Mouse (Mus musculus) layer of hippocampus, postnatal 25 days (tissue): Measurements from ENCODE around the gene Emc8. TPM values are rescaled to one million over a fixed set of nuclear protein-coding genes. Genes with fewer than 3 reads are reported as not detected.

ENCODE experiments used
- DNase-seq, 2 experiments: peaks; one replicate each; pipeline ENCODE4 v3.0.0; 2022; ENCODE audit warnings: mixed read lengths in 2 of 2, low spot score in 1 of 2; ENCODE audit errors: extremely low spot score in 1 of 2
- total RNA-seq, 2 experiments: library from RNA; stranded (reverse); gene quantifications; 2 replicates each; pipeline ENCODE4 v1.2.3; 2021

The Emc8 gene
- total RNA-seq = 10 to 100 TPM; 73.4 to 89.1 TPM

GRCm38 (mm10) chr8:120668374-120668905 is at the start of gene Emc8:
Gene Emc8 (minus strand): TSS chr8:120668573.
- no peak for DNase-seq

- DNase-seq = no peak
Observed at GRCm38 (mm10) chr8:120715996-120716680, 47.8 kb upstream of the Emc8 start.

GRCm38 (mm10) chr8:120715200-120715599 is 46.8 kb upstream of the Emc8 start:
- DNase-seq = no peak

GRCm38 (mm10) chr8:120709176-120709575 is 40.8 kb upstream of the Emc8 start:
- no peak for DNase-seq

- no peak for DNase-seq
Observed at GRCm38 (mm10) chr8:120706193-120706592, 37.8 kb upstream of the Emc8 start.

- no peak for DNase-seq
Observed at GRCm38 (mm10) chr8:120705163-120705562, 36.8 kb upstream of the Emc8 start.

- DNase-seq = no peak
Observed at GRCm38 (mm10) chr8:120704203-120704602, 35.8 kb upstream of the Emc8 start.

- no peak for DNase-seq
Observed at GRCm38 (mm10) chr8:120701758-120702465, 33.5 kb upstream of the Emc8 start.

GRCm38 (mm10) chr8:120700053-120700452 is 31.7 kb upstream of the Emc8 start:
- no peak for DNase-seq

GRCm38 (mm10) chr8:120699565-120699964 is 31.2 kb upstream of the Emc8 start:
- DNase-seq = no peak

- no peak for DNase-seq
Observed at GRCm38 (mm10) chr8:120699079-120699478, 30.7 kb upstream of the Emc8 start.

- no peak for DNase-seq
Observed at GRCm38 (mm10) chr8:120698426-120698825, 30.1 kb upstream of the Emc8 start.

- DNase-seq = no peak
Observed at GRCm38 (mm10) chr8:120697979-120698272, 29.6 kb upstream of the Emc8 start.

GRCm38 (mm10) chr8:120697154-120697978 is 29.0 kb upstream of the Emc8 start:
- peak in 1 of 2 experiments; percentile 37 for DNase-seq

- no peak for DNase-seq
Observed at GRCm38 (mm10) chr8:120696401-120697153, 28.2 kb upstream of the Emc8 start.

GRCm38 (mm10) chr8:120693861-120694493 is 25.6 kb upstream of the Emc8 start:
- no peak for DNase-seq

GRCm38 (mm10) chr8:120692934-120693333 is 24.6 kb upstream of the Emc8 start:
- no peak for DNase-seq

- DNase-seq = no peak
Observed at GRCm38 (mm10) chr8:120688511-120688910, 20.1 kb upstream of the Emc8 start.

- DNase-seq = no peak
Observed at GRCm38 (mm10) chr8:120687786-120688185, 19.4 kb upstream of the Emc8 start.

- DNase-seq = no peak
Observed at GRCm38 (mm10) chr8:120686576-120686975, 18.2 kb upstream of the Emc8 start.
